Comparison of ENCODE assay signal across 9 mouse cellular contexts in genomic region chr8:70137890-70138289, GRCm38 (mm10). TPM values are rescaled to one million over a fixed set of nuclear protein-coding genes. Genes with fewer than 3 reads are reported as not detected.
A peak's percentile ranks its signal among the peaks of the same experiment; 100 is the strongest.
DNase-seq lines count a peak whose midpoint lies in the region; ATAC-seq and TF ChIP-seq lines count a peak whose summit lies in the region.
"Had no signal": no experiment of that assay in that cellular context is flagged by ENCODE, and none has a peak within 500 bp of the region (broad histone marks: within the 10 kb centered on the region; RNA-seq: fewer than 3 reads in every experiment).

No protein-coding gene starts in this region.

- no peaks in the 10 kb centered on the region for H3K27me3 ChIP-seq in heart, embryonic 14.5 days (ENCODE audit: control insufficient read depth, insufficient read depth, low read length)
- no peaks in the 10 kb centered on the region for H3K27me3 ChIP-seq in embryonic facial prominence, embryonic 12.5 days
- no peaks in the 10 kb centered on the region for H3K27me3 ChIP-seq in hindbrain, postnatal 0 days (ENCODE audit: insufficient read depth, low read length)
- no peaks in the 10 kb centered on the region for H3K27me3 ChIP-seq in midbrain, embryonic 15.5 days (replicated peaks)

- peak overlapping the region in 1 of 2 experiments; percentile 76; a peak in 1 of 4 replicates for H3K4me3 ChIP-seq in heart, embryonic 14.5 days (ENCODE audit: control insufficient read depth in 1 of 2, insufficient read depth in 1 of 2, low read depth in 1 of 2, low read length in 2 of 2)
- H3K4me3 ChIP-seq in embryonic facial prominence, embryonic 12.5 days = peak overlapping the region; percentile 81
- H3K4me3 ChIP-seq in hindbrain, postnatal 0 days (ENCODE audit: low read length) = no peak overlapping the region
- no peak overlapping the region; the same call in 1 of the 2 replicates for H3K4me3 ChIP-seq in midbrain, embryonic 15.5 days

- H3K4me2 ChIP-seq in heart, embryonic 14.5 days (ENCODE audit: low read length) = peak overlapping the region; percentile 81
- peak overlapping the region; percentile 82 for H3K4me2 ChIP-seq in embryonic facial prominence, embryonic 12.5 days (replicated peaks)
- H3K4me2 ChIP-seq in hindbrain, postnatal 0 days (ENCODE audit: low read depth, low read length) = peak overlapping the region; percentile 83
- peak overlapping the region; percentile 71; the same call in 1 of the 2 replicates for H3K4me2 ChIP-seq in midbrain, embryonic 15.5 days

- H3K9ac ChIP-seq in heart, embryonic 14.5 days (ENCODE audit: low read length) = peak overlapping the region; percentile 82; the same call in 1 of the 2 replicates
- peak overlapping the region; percentile 47; the same call in 1 of the 2 replicates for H3K9ac ChIP-seq in embryonic facial prominence, embryonic 12.5 days
- no peak overlapping the region for H3K9ac ChIP-seq in hindbrain, postnatal 0 days (replicated peaks; ENCODE audit: low read length)
- H3K9ac ChIP-seq in midbrain, embryonic 15.5 days = no peak overlapping the region

- no peak for DNase-seq in heart, adult 9 months (ENCODE audit: low spot score in 2 of 2)
- no peak for DNase-seq in hindbrain, postnatal 0 days (ENCODE audit: low spot score)
- DNase-seq in ovary, postnatal 36 days (ENCODE audit: low spot score) = no peak
- DNase-seq in cerebellum, adult 9-10 months = no peak
- DNase-seq in left cerebral cortex, adult 18-20 months (ENCODE audit: low spot score in 2 of 2) = no peak

- WGBS in heart, embryonic 14.5 days = 78% methylated on average over 4 of the region's 4 CpGs
- WGBS in embryonic facial prominence, embryonic 12.5 days = 79% methylated on average over 4 of the region's 4 CpGs
- 81% methylated on average over 4 of the region's 4 CpGs for WGBS in hindbrain, postnatal 0 days
- WGBS in midbrain, embryonic 15.5 days = 78% methylated on average over 4 of the region's 4 CpGs

- H3K36me3 ChIP-seq in heart, embryonic 14.5 days (ENCODE audit: control insufficient read depth, insufficient read depth, low read length) = peaks cover 58% of the 10 kb centered on the region
- H3K36me3 ChIP-seq in embryonic facial prominence, embryonic 12.5 days = peaks cover 47% of the 10 kb centered on the region
- H3K36me3 ChIP-seq in hindbrain, postnatal 0 days (ENCODE audit: insufficient read depth, low read length) = peaks cover 34% of the 10 kb centered on the region
- peaks cover 10% of the 10 kb centered on the region for H3K36me3 ChIP-seq in midbrain, embryonic 15.5 days (replicated peaks)

- no peak overlapping the region for H3K27ac ChIP-seq in heart, embryonic 14.5 days (replicated peaks in 1 of 2; ENCODE audit: control insufficient read depth in 1 of 2, insufficient read depth in 1 of 2, low read depth in 2 of 2, low read length in 2 of 2)
- no peak overlapping the region for H3K27ac ChIP-seq in embryonic facial prominence, embryonic 12.5 days
- no peak overlapping the region for H3K27ac ChIP-seq in hindbrain, postnatal 0 days
- H3K27ac ChIP-seq in midbrain, embryonic 15.5 days = no peak overlapping the region

- no peak for ATAC-seq in heart, embryonic 14.5 days (ENCODE audit: insufficient number of reproducible peaks, insufficient read depth, low FRiP score, low read depth)
- no peak for ATAC-seq in embryonic facial prominence, embryonic 12.5 days (ENCODE audit: insufficient number of reproducible peaks, insufficient read depth, low FRiP score, low TSS enrichment)
- no peak for ATAC-seq in hindbrain, postnatal 0 days
- ATAC-seq in midbrain, embryonic 15.5 days (replicated peaks) = no peak

- peaks cover 13 to 23% of the 10 kb centered on the region in 2 experiments for H3K4me1 ChIP-seq in heart, embryonic 14.5 days (ENCODE audit: control insufficient read depth in 2 of 2, insufficient read depth in 2 of 2, low read length in 2 of 2)
- H3K4me1 ChIP-seq in embryonic facial prominence, embryonic 12.5 days = peaks cover 18% of the 10 kb centered on the region
- peaks cover 16% of the 10 kb centered on the region for H3K4me1 ChIP-seq in hindbrain, postnatal 0 days (ENCODE audit: insufficient read depth, low read length)
- peaks cover 24% of the 10 kb centered on the region for H3K4me1 ChIP-seq in midbrain, embryonic 15.5 days

- no peak for TF ChIP-seq CTCF in hindbrain, postnatal 0 days (IDR thresholded peaks at IDR 0.05; ENCODE audit: low read depth)

- H3K9me3 ChIP-seq in heart, embryonic 14.5 days (ENCODE audit: control insufficient read depth, low read length) = no peaks in the 10 kb centered on the region
- H3K9me3 ChIP-seq in embryonic facial prominence, embryonic 12.5 days = no peaks in the 10 kb centered on the region
- H3K9me3 ChIP-seq in hindbrain, postnatal 0 days (ENCODE audit: low read length) = no peaks in the 10 kb centered on the region
- no peaks in the 10 kb centered on the region for H3K9me3 ChIP-seq in midbrain, embryonic 15.5 days

RNA-seq across cellular contexts. Expression of gene Rfxank, which starts 1.1 kb away (rescaled TPM):
- 18.1 and 21.0 TPM in 2 replicates for polyA plus RNA-seq in heart, embryonic 14.5 days (2014; fragmentation: Nextera tagmentation; extraction: Ambion mirVana)
- polyA plus RNA-seq in embryonic facial prominence, embryonic 12.5 days (2016; fragmentation: Nextera tagmentation; extraction: Ambion mirVana) = 25.8 and 28.3 TPM in 2 replicates
- 13.8 and 20.5 TPM in 2 replicates for total RNA-seq in hindbrain, postnatal 0 days (2014; rRNA removed)
- 8.4 and 9.7 TPM in 2 replicates for polyA plus RNA-seq in hindbrain, postnatal 0 days (2015; fragmentation: Nextera tagmentation; extraction: Ambion mirVana)
- polyA plus RNA-seq in midbrain, embryonic 15.5 days (2015; fragmentation: Nextera tagmentation; extraction: Ambion mirVana) = 13.4 and 14.2 TPM in 2 replicates
- 10 to 100 TPM; 11.7 to 14.9 TPM for total RNA-seq in left cerebral cortex, adult 18-20 months (2021)

RNA-seq across cellular contexts. Expression of gene Borcs8, which starts 1.4 kb away (rescaled TPM):
- 46.7 and 50.3 TPM in 2 replicates for polyA plus RNA-seq in heart, embryonic 14.5 days (2014; fragmentation: Nextera tagmentation; extraction: Ambion mirVana)
- polyA plus RNA-seq in embryonic facial prominence, embryonic 12.5 days (2016; fragmentation: Nextera tagmentation; extraction: Ambion mirVana) = 46.5 and 46.7 TPM in 2 replicates
- 71.4 and 74.0 TPM in 2 replicates for total RNA-seq in hindbrain, postnatal 0 days (2014; rRNA removed)
- polyA plus RNA-seq in hindbrain, postnatal 0 days (2015; fragmentation: Nextera tagmentation; extraction: Ambion mirVana) = 47.5 and 55.0 TPM in 2 replicates
- polyA plus RNA-seq in midbrain, embryonic 15.5 days (2015; fragmentation: Nextera tagmentation; extraction: Ambion mirVana) = 59.1 and 64.8 TPM in 2 replicates
- 10 to 100 TPM; 47.7 to 48.0 TPM for total RNA-seq in left cerebral cortex, adult 18-20 months (2021)

RNA-seq across cellular contexts. Expression of gene Mef2b, which starts 1.6 kb away (rescaled TPM):
- 0.22 TPM in 1 of 2 replicates, not detected in the other for polyA plus RNA-seq in heart, embryonic 14.5 days (2014; fragmentation: Nextera tagmentation; extraction: Ambion mirVana)
- polyA plus RNA-seq in embryonic facial prominence, embryonic 12.5 days (2016; fragmentation: Nextera tagmentation; extraction: Ambion mirVana) = 1.4 and 1.9 TPM in 2 replicates
- total RNA-seq in hindbrain, postnatal 0 days (2014; rRNA removed) = 0.40 and 0.52 TPM in 2 replicates
- polyA plus RNA-seq in hindbrain, postnatal 0 days (2015; fragmentation: Nextera tagmentation; extraction: Ambion mirVana) = 0.90 and 1.1 TPM in 2 replicates
- 0.37 and 0.56 TPM in 2 replicates for polyA plus RNA-seq in midbrain, embryonic 15.5 days (2015; fragmentation: Nextera tagmentation; extraction: Ambion mirVana)
- not detected for total RNA-seq in left cerebral cortex, adult 18-20 months (2021)
- total RNA-seq: hematopoietic stem cell, adult 5-6 weeks had no signal

RNA-seq across cellular contexts. Expression of gene Nr2c2ap, which starts 6.8 kb away (rescaled TPM):
- polyA plus RNA-seq in heart, embryonic 14.5 days (2014; fragmentation: Nextera tagmentation; extraction: Ambion mirVana) = 23.0 and 26.2 TPM in 2 replicates
- polyA plus RNA-seq in embryonic facial prominence, embryonic 12.5 days (2016; fragmentation: Nextera tagmentation; extraction: Ambion mirVana) = 24.2 and 25.0 TPM in 2 replicates
- 6.1 and 9.4 TPM in 2 replicates for total RNA-seq in hindbrain, postnatal 0 days (2014; rRNA removed)
- 48.5 and 50.2 TPM in 2 replicates for polyA plus RNA-seq in hindbrain, postnatal 0 days (2015; fragmentation: Nextera tagmentation; extraction: Ambion mirVana)
- polyA plus RNA-seq in midbrain, embryonic 15.5 days (2015; fragmentation: Nextera tagmentation; extraction: Ambion mirVana) = 36.7 and 39.1 TPM in 2 replicates
- 10 to 100 TPM; 23.7 to 25.5 TPM for total RNA-seq in left cerebral cortex, adult 18-20 months (2021)

RNA-seq across cellular contexts. Expression of gene Ncan, which starts 17.2 kb away (rescaled TPM):
- polyA plus RNA-seq in heart, embryonic 14.5 days (2014; fragmentation: Nextera tagmentation; extraction: Ambion mirVana) = 0.26 and 0.34 TPM in 2 replicates
- polyA plus RNA-seq in embryonic facial prominence, embryonic 12.5 days (2016; fragmentation: Nextera tagmentation; extraction: Ambion mirVana) = 4.1 and 6.1 TPM in 2 replicates
- 429 and 473 TPM in 2 replicates for total RNA-seq in hindbrain, postnatal 0 days (2014; rRNA removed)
- polyA plus RNA-seq in hindbrain, postnatal 0 days (2015; fragmentation: Nextera tagmentation; extraction: Ambion mirVana) = 155 and 183 TPM in 2 replicates
- polyA plus RNA-seq in midbrain, embryonic 15.5 days (2015; fragmentation: Nextera tagmentation; extraction: Ambion mirVana) = 186 and 193 TPM in 2 replicates
- total RNA-seq in left cerebral cortex, adult 18-20 months (2021) = 100 to 1,000 TPM; 137 to 145 TPM
- total RNA-seq: hematopoietic stem cell, adult 5-6 weeks had no signal

Comparison
In these comparisons a context has a peak if more than half of its experiments do, and no peak if none do; other contexts are left out.
1. H3K9ac ChIP-seq: peak in heart, embryonic 14.5 days (single experiment) and embryonic facial prominence, embryonic 12.5 days (single experiment); none in hindbrain, postnatal 0 days (single experiment) and midbrain, embryonic 15.5 days (single experiment).
2. Peak in every context shown above with its lines, with median percentiles within 50 percentile points of each other: H3K4me2 ChIP-seq.